Mouse (Mus musculus) lung, adult 2 months (tissue): ENCODE measurements around the gene Gm20390.

Experiments used
- CTCF ChIP-seq: fragments of 200-500 bp; IDR thresholded peaks from 2 replicates; pipeline ENCODE4 v1.5.1; 2011; ENCODE audit warnings: mild to moderate bottlenecking, low read length, control low read depth; ENCODE audit not compliant: insufficient read depth
- POLR2A ChIP-seq: fragments of 200-500 bp; IDR thresholded peaks from 2 replicates; pipeline ENCODE4 v1.6.1; 2011; ENCODE audit warnings: low read depth, mild to moderate bottlenecking, control low read depth, low read length, borderline replicate concordance; ENCODE audit errors: extremely low read depth

DNA sequence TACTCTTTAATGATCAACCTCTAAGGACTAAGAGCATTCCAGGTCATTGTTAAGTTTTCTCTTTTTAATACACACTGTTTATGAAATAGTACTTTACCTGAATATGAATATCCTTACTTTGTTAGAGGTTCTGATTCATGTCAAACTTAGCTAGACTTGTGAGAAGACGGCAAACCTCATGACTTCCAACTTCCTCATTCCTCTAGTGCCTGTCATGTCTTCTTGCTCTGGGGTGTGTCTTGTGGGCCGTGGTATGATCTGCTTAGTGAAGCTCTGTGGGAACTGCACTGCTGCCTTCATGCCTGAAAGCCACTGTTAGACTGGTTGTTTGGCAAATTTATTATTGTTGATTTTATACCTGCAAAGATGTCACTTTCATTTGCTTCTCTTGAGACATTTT, 27.2 kb downstream of the Gm20390 start:
- no peak for TF ChIP-seq CTCF
- no peak for TF ChIP-seq POLR2A
